Mouse (Mus musculus): Measurements from ENCODE around the gene Abcb5. TPM values are rescaled to one million over a fixed set of nuclear protein-coding genes. Genes with fewer than 3 reads are reported as not detected.
"Not testable (repeated sequence)": the region's sequence is repeated elsewhere in the genome, so short reads cannot be mapped to it uniquely, and the experiment has no call there.

Abcb5 gene
- not detected in 2 replicates for polyA plus RNA-seq (2016; fragmentation: Nextera tagmentation; extraction: Ambion mirVana)

DNA sequence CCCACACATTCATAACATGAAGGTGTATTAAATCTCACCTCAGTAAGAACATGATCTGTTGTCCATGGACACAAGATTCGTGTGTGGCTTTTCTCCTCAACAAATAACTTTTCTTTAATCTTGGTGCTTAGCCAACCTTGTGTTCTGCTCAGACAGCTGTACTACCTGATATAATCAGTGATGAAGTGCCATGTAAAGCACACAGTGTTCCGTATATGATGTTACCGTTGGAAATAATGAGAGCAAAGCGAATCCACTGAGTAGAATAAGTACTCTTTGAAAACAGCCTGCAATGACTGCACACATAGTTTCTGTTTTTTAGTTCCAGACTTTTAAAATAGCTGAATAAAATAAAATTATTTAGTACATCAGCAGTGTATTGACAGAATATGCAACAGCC, at the start of gene Abcb5:
TSS of gene Abcb5 (minus strand) at position 101 of the 400 bp plus-strand sequence.
- no peaks in the 10 kb centered on the region for H3K4me1 ChIP-seq
- no peak within 1 kb of the TSS for H3K9ac ChIP-seq
- H3K9me3 ChIP-seq (replicated peaks) = no peaks in the 10 kb centered on the region
- whole genome bisulfite sequencing (ENCODE audit: insufficient replicate concordance) = 69% methylated on average over 4 of the region's 4 CpGs
- H3K36me3 ChIP-seq = no peaks in the 10 kb centered on the region
- ATAC-seq = no peak
- H3K27me3 ChIP-seq (replicated peaks) = no peaks in the 10 kb centered on the region
- no peak within 1 kb of the TSS for H3K4me2 ChIP-seq
- H3K4me3 ChIP-seq = no peak within 1 kb of the TSS
- no peak within 1 kb of the TSS for H3K27ac ChIP-seq

DNA sequence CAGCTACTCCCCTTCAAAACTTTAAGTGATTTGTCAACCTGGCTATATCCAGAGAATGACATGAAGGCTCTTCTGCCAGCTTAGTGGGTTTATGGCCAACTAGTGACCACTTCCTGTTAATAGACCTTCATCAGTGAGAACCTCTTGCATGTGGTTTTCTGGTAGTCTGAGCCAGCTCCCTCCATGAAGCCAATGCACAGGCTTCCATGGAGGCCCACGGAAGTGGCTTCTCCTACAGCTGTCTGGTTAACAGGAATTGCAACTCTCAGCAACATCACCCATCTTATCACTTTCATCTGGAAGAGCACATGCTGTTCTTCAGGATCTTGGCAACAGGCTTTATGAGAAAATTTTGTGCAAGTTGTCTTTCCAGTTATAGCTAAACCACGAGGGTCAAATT, 33.0 kb upstream of the Abcb5 start:
- Histone ChIP-seq H3K27me3 (replicated peaks) (no peaks in the 10 kb centered on the region), H3K4me1 (no peaks in the 10 kb centered on the region), H3K27ac (no peak overlapping the region), H3K4me2 (no peak overlapping the region), H3K4me3 (no peak overlapping the region), H3K9me3 (replicated peaks) (no peaks in the 10 kb centered on the region), H3K36me3 (no peaks in the 10 kb centered on the region), H3K9ac (no peak overlapping the region)
- no peak for ATAC-seq
- 21% methylated on average over 2 of the region's 2 CpGs for WGBS (ENCODE audit: insufficient replicate concordance)

DNA sequence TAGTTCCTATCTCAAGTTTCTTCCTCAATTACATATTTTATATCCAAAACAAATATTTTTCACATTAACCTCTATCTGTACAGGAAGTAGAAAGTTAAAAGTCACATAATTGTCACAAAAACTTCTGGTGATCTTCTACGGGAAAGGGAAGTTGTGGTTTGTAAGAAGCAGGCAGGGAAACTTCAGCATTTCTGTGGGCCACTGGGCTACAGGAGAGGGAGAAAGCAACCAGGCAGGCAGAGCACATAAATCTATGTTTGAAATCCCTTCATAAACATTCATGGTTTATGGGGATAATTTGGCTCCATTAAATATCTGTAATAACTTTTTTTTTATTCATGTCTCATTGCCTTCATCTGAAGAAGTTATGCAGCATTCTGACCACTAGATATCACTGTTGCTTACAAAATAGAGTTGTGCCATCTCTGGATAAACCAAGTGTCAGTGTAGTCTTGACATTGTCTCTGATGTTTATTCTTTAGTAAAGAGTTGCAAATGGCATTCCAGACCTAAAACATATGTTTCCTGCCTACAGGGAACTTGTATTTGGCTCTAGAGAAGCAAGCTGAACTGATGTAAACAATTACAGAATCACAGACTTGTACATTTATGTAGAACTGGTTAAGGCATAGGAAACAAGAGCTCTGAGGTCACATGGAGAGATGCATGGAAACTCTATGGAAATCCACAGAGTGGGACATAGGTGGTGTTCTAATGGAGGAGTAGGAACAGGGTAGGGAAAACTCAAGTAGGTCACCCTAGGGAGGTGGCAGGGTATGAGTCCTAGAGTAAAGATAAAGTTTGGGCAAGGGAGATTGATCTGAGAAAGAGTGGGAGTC, 28.3 kb upstream of the Abcb5 start:
- Histone ChIP-seq H3K9ac (no peak overlapping the region), H3K36me3 (no peaks in the 10 kb centered on the region), H3K27ac (no peak overlapping the region), H3K4me1 (no peaks in the 10 kb centered on the region), H3K4me2 (no peak overlapping the region), H3K9me3 (replicated peaks) (no peaks in the 10 kb centered on the region), H3K27me3 (replicated peaks) (no peaks in the 10 kb centered on the region), H3K4me3 (no peak overlapping the region)
- WGBS (ENCODE audit: insufficient replicate concordance) = 15% methylated on average over 1 of the region's 1 CpGs
- ATAC-seq = no peak

DNA sequence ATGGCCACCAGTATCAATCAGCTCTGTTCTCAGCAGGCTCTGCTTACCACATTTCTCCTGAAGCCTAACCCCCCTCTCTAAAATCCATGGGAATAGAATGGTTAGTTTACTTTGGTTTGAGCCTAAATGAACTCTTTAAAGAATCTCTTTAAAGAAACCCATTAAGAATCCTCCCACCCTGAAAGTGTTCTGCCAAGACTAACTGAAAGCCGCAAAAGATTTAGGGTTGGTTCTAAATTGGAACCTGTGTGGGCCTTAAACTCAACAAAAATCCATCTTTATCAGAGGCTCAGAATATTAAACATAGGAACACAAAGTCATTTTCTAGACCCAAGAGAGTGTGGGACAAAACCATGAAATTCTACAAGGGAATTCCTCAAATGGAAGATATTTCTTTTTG, 18.6 kb upstream of the Abcb5 start:
- no peak for ATAC-seq
- Histone ChIP-seq H3K4me1 (no peaks in the 10 kb centered on the region), H3K4me2 (no peak overlapping the region), H3K4me3 (no peak overlapping the region), H3K27ac (no peak overlapping the region), H3K9ac (no peak overlapping the region), H3K36me3 (no peaks in the 10 kb centered on the region), H3K9me3 (replicated peaks) (no peaks in the 10 kb centered on the region), H3K27me3 (replicated peaks) (no peaks in the 10 kb centered on the region)
- 71% methylated on average over 1 of the region's 1 CpGs for WGBS (ENCODE audit: insufficient replicate concordance)

DNA sequence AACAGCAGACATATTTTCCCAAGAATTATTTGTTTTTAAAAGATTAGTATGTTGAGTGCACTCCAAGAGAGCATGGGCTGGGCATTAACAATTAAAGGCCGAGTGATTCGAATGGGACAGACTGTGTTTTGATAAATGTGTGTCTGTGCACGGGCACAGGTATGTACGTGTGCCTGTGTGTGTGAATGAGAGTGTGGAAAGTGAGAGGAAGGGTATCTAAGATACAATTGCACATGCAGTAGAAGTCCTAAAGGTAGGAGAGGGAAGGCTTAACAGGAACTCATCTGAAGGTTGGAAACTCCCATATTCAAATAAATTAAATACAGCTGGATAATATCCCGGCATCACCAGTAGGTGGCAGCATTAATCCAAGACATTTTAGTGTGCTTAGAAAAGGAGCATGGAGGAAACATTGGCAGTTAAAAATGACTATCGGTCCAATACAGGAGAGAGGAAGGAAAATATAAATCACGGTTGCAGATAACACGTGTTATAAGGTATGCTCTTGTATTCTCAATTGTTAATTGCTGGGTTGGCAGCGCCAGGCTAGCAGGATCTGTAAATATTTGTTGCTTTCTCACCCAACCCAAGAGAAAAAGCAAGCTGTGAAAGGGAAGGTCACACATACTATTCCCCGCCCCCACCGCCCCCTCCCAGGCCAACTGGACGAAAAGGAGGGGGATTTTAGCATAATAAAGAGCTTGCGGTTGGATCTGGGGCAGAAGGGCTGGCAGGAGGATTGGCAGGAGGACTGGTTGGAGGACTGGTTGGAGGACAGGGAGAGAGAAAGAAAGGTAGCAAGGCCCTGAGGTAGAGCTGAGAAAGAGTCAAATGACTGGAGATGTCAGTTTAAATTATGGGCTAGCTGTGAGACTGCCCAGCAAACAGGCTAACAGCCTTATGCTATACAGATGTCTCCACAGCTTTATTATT, 35.6 kb downstream of the Abcb5 start:
- no peak overlapping the region for H3K4me2 ChIP-seq
- no peaks in the 10 kb centered on the region for H3K36me3 ChIP-seq
- H3K4me3 ChIP-seq = no peak overlapping the region
- no peak for ATAC-seq
- no peak overlapping the region for H3K9ac ChIP-seq
- 21% methylated on average over 13 of the region's 13 CpGs for WGBS (ENCODE audit: insufficient replicate concordance)
- H3K9me3 ChIP-seq (replicated peaks) = no peaks in the 10 kb centered on the region
- H3K4me1 ChIP-seq = no peaks in the 10 kb centered on the region
- H3K27me3 ChIP-seq (replicated peaks) = no peaks in the 10 kb centered on the region
- no peak overlapping the region for H3K27ac ChIP-seq

DNA sequence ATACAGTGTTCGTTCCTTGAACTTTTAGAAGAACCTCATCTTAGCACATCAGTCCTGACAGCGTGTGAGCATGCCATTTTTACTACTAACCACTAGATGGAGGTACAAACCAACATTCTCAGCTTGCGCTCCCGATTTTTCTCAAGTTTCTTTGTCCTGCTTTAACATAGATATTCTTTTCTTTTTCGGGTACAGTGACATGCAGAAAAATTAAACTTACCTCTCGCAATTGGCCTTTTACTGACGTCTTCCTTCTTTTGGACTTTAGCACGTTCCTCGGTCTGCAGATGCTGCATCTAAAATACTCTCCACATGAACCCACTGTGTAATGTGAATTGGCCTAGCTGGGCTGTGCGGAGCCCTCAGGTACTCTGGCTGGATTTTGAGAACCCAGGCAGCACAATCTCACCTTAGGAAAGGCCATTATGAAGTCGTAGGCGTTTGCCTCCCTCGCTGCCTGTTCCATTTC, 39.4 kb downstream of the Abcb5 start:
- no peaks in the 10 kb centered on the region for H3K27me3 ChIP-seq (replicated peaks)
- no peak overlapping the region for H3K9ac ChIP-seq
- H3K36me3 ChIP-seq = no peaks in the 10 kb centered on the region
- H3K4me3 ChIP-seq = no peak overlapping the region
- no peak overlapping the region for H3K4me2 ChIP-seq
- WGBS (ENCODE audit: insufficient replicate concordance) = 17% methylated on average over 13 of the region's 13 CpGs
- no peaks in the 10 kb centered on the region for H3K9me3 ChIP-seq (replicated peaks)
- no peak for ATAC-seq
- H3K4me1 ChIP-seq = no peaks in the 10 kb centered on the region
- H3K27ac ChIP-seq = no peak overlapping the region

DNA sequence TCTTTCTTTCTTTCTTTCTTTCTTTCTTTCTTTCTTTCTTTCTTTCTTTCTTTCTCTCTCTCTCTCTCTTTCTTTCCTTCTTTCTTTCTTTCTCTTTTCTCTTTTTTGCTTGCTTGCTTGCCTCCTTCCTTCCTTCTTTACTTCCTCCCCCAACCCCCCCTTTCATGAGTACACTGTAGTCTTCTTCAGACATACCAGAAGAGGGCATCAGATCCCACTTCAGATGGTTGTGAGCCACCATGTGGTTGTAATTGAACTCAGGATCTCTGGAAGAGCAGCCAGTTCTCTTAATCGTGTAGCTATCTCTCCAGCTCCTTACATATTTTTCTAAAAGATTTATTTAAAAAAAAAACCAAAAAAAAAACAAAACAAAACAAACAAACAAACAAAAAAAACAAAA, 42.3 kb downstream of the Abcb5 start:
- not testable (repeated sequence) for ATAC-seq; H3K9me3 ChIP-seq (replicated peaks); H3K27me3 ChIP-seq (replicated peaks); H3K36me3 ChIP-seq; H3K4me1 ChIP-seq; H3K9ac ChIP-seq; H3K27ac ChIP-seq; H3K4me2 ChIP-seq; H3K4me3 ChIP-seq
- 42% methylated on average over 1 of the region's 1 CpGs for WGBS (ENCODE audit: insufficient replicate concordance)

DNA sequence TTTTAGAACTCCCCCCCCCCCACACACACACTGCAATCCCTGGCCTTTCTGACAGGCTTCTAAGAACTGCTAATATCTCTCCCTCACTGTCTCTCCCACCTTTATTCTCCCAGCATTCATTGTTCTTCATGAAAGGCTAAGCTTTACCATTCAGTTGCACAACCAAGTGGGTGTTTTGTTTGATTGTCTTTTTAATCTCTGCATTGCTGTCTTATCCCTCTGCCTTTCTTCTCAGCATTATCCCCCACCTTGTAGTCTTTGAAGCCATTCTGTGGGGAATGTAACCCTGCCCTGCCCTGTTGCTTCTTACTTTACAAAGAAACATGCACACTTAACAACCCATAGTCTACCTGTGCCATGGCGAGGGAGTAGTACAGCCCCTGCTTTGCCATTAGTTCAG, 48.5 kb downstream of the Abcb5 start:
- WGBS (ENCODE audit: insufficient replicate concordance) = 57% methylated on average over 1 of the region's 1 CpGs
- H3K9me3 ChIP-seq (replicated peaks) = no peaks in the 10 kb centered on the region
- H3K36me3 ChIP-seq = no peaks in the 10 kb centered on the region
- H3K9ac ChIP-seq = no peak overlapping the region
- no peaks in the 10 kb centered on the region for H3K4me1 ChIP-seq
- no peak overlapping the region for H3K27ac ChIP-seq
- no peaks in the 10 kb centered on the region for H3K27me3 ChIP-seq (replicated peaks)
- H3K4me3 ChIP-seq = no peak overlapping the region
- ATAC-seq = no peak
- H3K4me2 ChIP-seq = no peak overlapping the region

DNA sequence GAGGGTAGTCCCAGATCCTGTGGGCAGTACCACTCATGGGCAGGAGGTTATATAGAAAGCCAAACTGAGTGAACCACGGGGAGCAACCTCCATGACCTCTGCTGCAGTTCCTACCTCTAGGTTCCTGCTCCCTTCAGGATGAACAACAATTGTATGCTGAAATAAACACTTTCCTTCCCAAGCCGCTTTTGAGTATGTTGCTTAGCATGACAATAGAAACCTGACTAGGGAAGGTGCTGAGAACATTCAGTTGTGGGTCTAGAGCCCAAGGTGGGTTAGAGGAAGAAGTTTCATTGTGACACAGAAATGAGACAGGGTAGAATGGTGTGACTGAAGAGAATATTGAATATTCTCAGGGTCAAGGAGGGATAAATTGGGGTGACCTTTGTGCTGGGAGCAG, 55.9 kb downstream of the Abcb5 start:
- WGBS (ENCODE audit: insufficient replicate concordance) = 50% methylated on average over 2 of the region's 2 CpGs
- H3K9me3 ChIP-seq (replicated peaks) = no peaks in the 10 kb centered on the region
- no peak overlapping the region for H3K4me3 ChIP-seq
- no peaks in the 10 kb centered on the region for H3K27me3 ChIP-seq (replicated peaks)
- H3K27ac ChIP-seq = no peak overlapping the region
- no peak overlapping the region for H3K9ac ChIP-seq
- no peak overlapping the region for H3K4me2 ChIP-seq
- no peaks in the 10 kb centered on the region for H3K4me1 ChIP-seq
- no peaks in the 10 kb centered on the region for H3K36me3 ChIP-seq
- ATAC-seq = no peak

DNA sequence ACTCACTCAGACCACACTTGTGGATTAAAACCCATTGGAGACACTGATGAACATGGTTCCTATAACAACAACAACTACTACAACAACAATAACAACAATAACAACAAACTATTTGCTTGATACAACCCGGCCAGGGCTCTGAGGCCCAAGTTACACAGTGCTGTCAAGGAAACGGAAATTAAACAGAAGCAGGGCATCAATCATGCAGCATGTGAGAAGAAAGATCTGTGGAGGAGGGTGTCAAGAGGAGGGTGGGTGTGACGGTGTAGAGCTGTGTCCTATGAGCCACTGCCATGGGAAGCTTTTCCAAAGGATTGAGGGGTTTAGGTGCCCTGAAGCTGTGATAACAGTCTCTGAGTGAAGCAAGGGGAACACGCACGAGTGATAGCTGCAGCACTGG, 64.0 kb downstream of the Abcb5 start:
- Histone ChIP-seq H3K27me3 (replicated peaks) (no peaks in the 10 kb centered on the region), H3K9ac (no peak overlapping the region), H3K4me2 (no peak overlapping the region), H3K9me3 (replicated peaks) (no peaks in the 10 kb centered on the region), H3K4me3 (no peak overlapping the region), H3K36me3 (no peaks in the 10 kb centered on the region), H3K4me1 (no peaks in the 10 kb centered on the region), H3K27ac (no peak overlapping the region)
- no peak for ATAC-seq
- WGBS (ENCODE audit: insufficient replicate concordance) = 47% methylated on average over 5 of the region's 5 CpGs

DNA sequence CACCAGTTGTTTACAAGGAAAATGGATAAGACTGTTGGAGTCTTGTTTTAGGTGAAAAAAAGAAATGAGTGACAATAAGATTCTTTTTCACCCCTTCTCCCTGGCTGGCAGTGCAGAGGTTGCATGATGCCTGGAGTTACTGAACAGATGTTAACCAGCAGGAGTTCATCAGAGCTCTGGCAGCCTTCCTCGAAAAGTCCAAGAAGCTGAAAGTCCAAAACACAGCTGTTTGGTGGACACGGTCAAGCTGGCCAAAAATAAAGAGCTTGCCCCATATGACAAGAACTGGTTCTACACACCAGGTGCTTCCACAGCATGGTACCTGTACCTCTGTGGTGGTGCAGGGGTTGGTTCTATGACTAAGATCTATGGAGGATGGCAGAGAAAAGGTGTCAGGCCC, 78.3 kb downstream of the Abcb5 start:
- Histone ChIP-seq H3K27me3 (replicated peaks) (no peaks in the 10 kb centered on the region), H3K4me2 (no peak overlapping the region), H3K9me3 (replicated peaks) (no peaks in the 10 kb centered on the region), H3K9ac (no peak overlapping the region), H3K4me3 (no peak overlapping the region), H3K27ac (no peak overlapping the region), H3K36me3 (no peaks in the 10 kb centered on the region), H3K4me1 (no peaks in the 10 kb centered on the region)
- ATAC-seq = no peak
- whole genome bisulfite sequencing (ENCODE audit: insufficient replicate concordance) = 50% methylated on average over 2 of the region's 2 CpGs

DNA sequence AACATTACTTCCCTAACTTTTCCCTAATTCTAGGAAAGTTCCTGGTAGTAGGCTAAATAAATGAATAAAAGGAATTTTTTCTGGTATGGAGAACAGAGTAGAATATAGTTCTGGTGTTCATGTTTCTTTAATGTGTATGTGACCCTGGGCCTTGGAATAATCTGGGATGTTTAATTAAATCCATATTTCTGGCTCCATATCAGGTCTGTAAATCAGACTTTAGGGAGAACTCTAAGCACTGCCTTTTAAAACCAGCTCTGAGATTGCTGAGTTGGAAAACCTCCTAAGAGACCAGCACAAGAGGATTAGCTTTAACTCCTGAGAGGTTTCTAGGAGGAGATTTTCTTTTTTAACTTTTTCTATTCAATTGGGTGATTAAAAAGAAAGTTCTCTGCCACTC, 83.4 kb downstream of the Abcb5 start:
- no peak overlapping the region for H3K9ac ChIP-seq
- no peak overlapping the region for H3K4me3 ChIP-seq
- no peaks in the 10 kb centered on the region for H3K4me1 ChIP-seq
- no peaks in the 10 kb centered on the region for H3K27me3 ChIP-seq (replicated peaks)
- H3K36me3 ChIP-seq = no peaks in the 10 kb centered on the region
- no peaks in the 10 kb centered on the region for H3K9me3 ChIP-seq (replicated peaks)
- no peak overlapping the region for H3K4me2 ChIP-seq
- no peak overlapping the region for H3K27ac ChIP-seq
- no peak for ATAC-seq
